8 mouse cellular contexts compared by ENCODE assay signal in the genomic region with DNA sequence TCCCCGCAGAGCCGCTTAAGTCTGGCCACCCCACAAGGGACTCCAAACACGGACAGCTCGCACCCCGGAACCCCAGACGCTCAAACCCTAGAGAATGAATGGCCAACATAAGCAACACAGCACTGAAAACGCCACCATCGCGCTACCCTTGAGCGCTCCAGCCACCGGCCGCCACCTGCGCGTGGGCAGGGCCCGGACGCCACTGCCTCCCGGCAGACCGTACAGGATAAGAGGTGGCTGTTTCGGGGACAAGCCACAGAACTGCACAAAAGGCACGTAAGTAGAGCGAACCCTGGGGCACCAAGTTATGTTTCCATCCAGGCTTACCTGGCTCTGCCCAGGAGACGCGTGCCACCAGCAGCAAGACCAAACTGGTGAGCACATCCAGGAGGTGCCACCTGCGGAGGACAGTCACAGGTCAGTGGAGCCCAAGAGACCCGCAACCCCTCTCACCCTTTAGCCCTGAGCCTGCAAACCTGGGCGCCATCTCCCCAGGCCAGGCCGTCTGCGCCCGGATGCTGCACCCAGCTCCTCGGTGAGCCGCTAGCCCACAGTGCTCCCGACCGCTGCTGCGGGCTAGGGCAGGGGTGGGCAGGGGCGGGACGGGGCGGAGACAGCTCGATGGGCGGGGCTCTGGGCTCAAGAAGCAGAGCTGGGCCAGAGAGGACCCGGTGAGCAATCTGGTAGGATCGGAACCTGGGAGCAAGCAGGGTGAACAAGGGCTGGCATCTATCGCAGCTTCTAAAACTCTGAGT. TPM values are rescaled to one million over a fixed set of nuclear protein-coding genes. Genes with fewer than 3 reads are reported as not detected.
A peak's percentile ranks its signal among the peaks of the same experiment; 100 is the strongest.
DNase-seq lines count a peak whose midpoint lies in the region; ATAC-seq and TF ChIP-seq lines count a peak whose summit lies in the region.

A gene (minus strand): TSS at position 586 of the 755 bp plus-strand sequence.

- peak within 1 kb of the TSS; percentile 39 for H3K4me3 ChIP-seq in left cerebral cortex, adult 2 months
- H3K4me3 ChIP-seq in bone marrow macrophage, adult 2 months (ENCODE audit: insufficient read depth, low read length) = peak within 1 kb of the TSS; percentile 41
- H3K4me3 ChIP-seq in heart, embryonic 12.5 days = peak within 1 kb of the TSS; percentile 88
- peak within 1 kb of the TSS; percentile 54 for H3K4me3 ChIP-seq in kidney, embryonic 15.5 days (replicated peaks)
- peak within 1 kb of the TSS; percentile 12; the same call in 1 of the 2 replicates for H3K4me3 ChIP-seq in macrophage (ENCODE audit: inconsistent target)

- H3K36me3 ChIP-seq in heart, embryonic 12.5 days = 0 out of 2 replicates have a peak, but pooled peaks cover 3% of the 10 kb centered on the region
- H3K36me3 ChIP-seq in kidney, embryonic 15.5 days = no peaks in the 10 kb centered on the region
- H3K36me3 ChIP-seq in macrophage (ENCODE audit: inconsistent target) = no peaks in the 10 kb centered on the region

- intact Hi-C loops in left cerebral cortex, adult 2 months (cut with DNase I) = no loop called here
- intact Hi-C loops in left cerebral cortex, postnatal 14 days (cut with DNase I) = no loop called here

- no peaks in the 10 kb centered on the region for H3K9me3 ChIP-seq in heart, embryonic 12.5 days (replicated peaks)
- no peaks in the 10 kb centered on the region for H3K9me3 ChIP-seq in kidney, embryonic 15.5 days (replicated peaks)

- H3K4me2 ChIP-seq in heart, embryonic 12.5 days = peak within 1 kb of the TSS; percentile 98
- H3K4me2 ChIP-seq in kidney, embryonic 15.5 days = peak within 1 kb of the TSS; percentile 82

- peaks cover 28% of the 10 kb centered on the region for H3K4me1 ChIP-seq in bone marrow macrophage, adult 2 months (ENCODE audit: control insufficient read depth, insufficient read depth, low read length)
- H3K4me1 ChIP-seq in heart, embryonic 12.5 days (replicated peaks) = peaks cover 52% of the 10 kb centered on the region
- peaks cover 55% of the 10 kb centered on the region for H3K4me1 ChIP-seq in kidney, embryonic 15.5 days

- WGBS in heart, embryonic 12.5 days = under 1% methylated on average over 42 of the region's 42 CpGs
- under 1% methylated on average over 42 of the region's 42 CpGs for WGBS in kidney, embryonic 15.5 days
- 4% methylated on average over 40 of the region's 42 CpGs for WGBS in macrophage (ENCODE audit: missing documents)

- H3K9ac ChIP-seq in heart, embryonic 12.5 days = peak within 1 kb of the TSS; percentile 91
- H3K9ac ChIP-seq in kidney, embryonic 15.5 days = peak within 1 kb of the TSS; percentile 55

- no peak for TF ChIP-seq POLR2A in bone marrow macrophage, adult 2 months (IDR thresholded peaks at IDR 0.05; ENCODE audit: borderline replicate concordance, low read depth, low read length)

- no peaks in the 10 kb centered on the region for H3K79me2 ChIP-seq in macrophage (ENCODE audit: inconsistent target)

- peaks cover 5% of the 10 kb centered on the region; the same call in 1 of the 2 replicates for H3K27me3 ChIP-seq in heart, embryonic 12.5 days (replicated peaks)
- H3K27me3 ChIP-seq in kidney, embryonic 15.5 days = 0 out of 2 replicates have a peak, but pooled peaks cover 8% of the 10 kb centered on the region

- peak; percentile 86 for ATAC-seq in heart, embryonic 12.5 days (ENCODE audit: insufficient number of reproducible peaks, low FRiP score)
- peak; percentile 74 for ATAC-seq in kidney, embryonic 15.5 days (replicated peaks; ENCODE audit: low FRiP score)

- no peak for TF ChIP-seq CTCF in left cerebral cortex, adult 2 months (IDR thresholded peaks at IDR 0.05)
- TF ChIP-seq CTCF in bone marrow macrophage, adult 2 months (IDR thresholded peaks at IDR 0.05; ENCODE audit: low read depth, low read length) = no peak

- no peak within 1 kb of the TSS for H3K27ac ChIP-seq in left cerebral cortex, adult 2 months
- H3K27ac ChIP-seq in bone marrow macrophage, adult 2 months (ENCODE audit: insufficient read depth, low read depth, low read length) = no peak within 1 kb of the TSS
- H3K27ac ChIP-seq in heart, embryonic 12.5 days (ENCODE audit: poor library complexity, severe bottlenecking) = peak within 1 kb of the TSS; percentile 78
- peak within 1 kb of the TSS; percentile 94 for H3K27ac ChIP-seq in kidney, embryonic 15.5 days
- no peak within 1 kb of the TSS for H3K27ac ChIP-seq in macrophage

- no peak for DNase-seq in left cerebral cortex, adult 2 months (ENCODE audit: extremely low spot score in 1 of 2, low spot score in 2 of 2)
- no peak for DNase-seq in left cerebral cortex, postnatal 14 days (ENCODE audit: low spot score in 2 of 2)
- peak; percentile 72 for DNase-seq in urinary bladder, postnatal 14 days (ENCODE audit: low spot score)
- no peak for DNase-seq in spleen, postnatal 36 days (ENCODE audit: low spot score in 2 of 2)

RNA-seq across cellular contexts. Expression of the gene that starts here (rescaled TPM):
- total RNA-seq in left cerebral cortex, adult 2 months (2021) = 1 to 10 TPM; 3.6 to 3.8 TPM
- 10 to 100 TPM in 1 of 2 experiments, 1 to 10 TPM in 1; 9.5 to 10.7 TPM for total RNA-seq in left cerebral cortex, postnatal 14 days (2021)
- 49.0 and 50.9 TPM in 2 replicates for polyA plus RNA-seq in bone marrow macrophage, adult 2 months (2012; ENCODE audit: insufficient read depth, insufficient read length, missing spikeins)
- 271 and 284 TPM in 2 replicates for polyA plus RNA-seq in heart, embryonic 12.5 days (2016; fragmentation: Nextera tagmentation; extraction: Ambion mirVana)
- 195 and 206 TPM in 2 replicates for polyA plus RNA-seq in kidney, embryonic 15.5 days (2015; fragmentation: Nextera tagmentation; extraction: Ambion mirVana)
- total RNA-seq in macrophage (2018; cell fraction: chromatin; rRNA removed) = 10 to 100 TPM in 6 of 26 experiments, 1 to 10 TPM in 11, under 1 TPM in 8, not detected in 1; 0.21 to 92.0 (median 4.3) TPM
- total RNA-seq in macrophage (2018; cell fraction: cytosol; rRNA removed) = 1 to 10 TPM in 22 of 26 experiments, under 1 TPM in 4; 0.75 to 6.8 (median 2.5) TPM
- total RNA-seq in macrophage (2018; cell fraction: nucleus; rRNA removed) = 10 to 100 TPM in 2 of 26 experiments, 1 to 10 TPM in 24; 1.3 to 32.2 (median 4.7) TPM
- 1.1 to 15.2 TPM (median 3.7 TPM) in 3 replicates for polyA plus RNA-seq in macrophage (2018)

Comparison
In these comparisons a context has a peak if more than half of its experiments do, and no peak if none do; other contexts are left out.
1. H3K27ac ChIP-seq: peak in heart, embryonic 12.5 days (single experiment) and kidney, embryonic 15.5 days (single experiment); none in left cerebral cortex, adult 2 months (single experiment), bone marrow macrophage, adult 2 months (single experiment) and macrophage (single experiment).
2. H3K4me3 ChIP-seq: peak in every context shown above with its lines; median percentile 88 in heart, embryonic 12.5 days; 54 in kidney, embryonic 15.5 days; 41 in bone marrow macrophage, adult 2 months; 39 in left cerebral cortex, adult 2 months; 12 in macrophage.